Mouse (Mus musculus): ENCODE data around the gene Tbc1d7. TPM values are rescaled to one million over a fixed set of nuclear protein-coding genes. Genes with fewer than 3 reads are reported as not detected.

Tbc1d7 gene
- polyA plus RNA-seq, 1 experiment from 2014 or later, result 28.9 TPM

- Histone ChIP-seq H3K9me3 (ENCODE audit: control insufficient read depth, low read length) (no peaks in the 10 kb centered on the region), H3K27me3 (replicated peaks; ENCODE audit: control insufficient read depth, insufficient read depth, low read length) (no peaks in the 10 kb centered on the region; the same call in 1 of the 2 replicates), H3K9ac (ENCODE audit: low read depth, low read length) (no peak overlapping the region), H3K36me3 (ENCODE audit: control insufficient read depth, insufficient read depth, low read length) (no peaks in the 10 kb centered on the region), H3K4me3 (ENCODE audit: low read depth, low read length) (no peak overlapping the region), H3K4me1 (replicated peaks; ENCODE audit: control insufficient read depth, insufficient read depth, low read length) (peaks cover 8% of the 10 kb centered on the region), H3K4me2 (no peak overlapping the region), H3K27ac (ENCODE audit: low read depth, low read length) (no peak overlapping the region)
- DNase-seq (ENCODE audit: low spot score) (no peak), ATAC-seq (replicated peaks; ENCODE audit: low FRiP score) (0 out of 2 replicates have a peak, but pooled peaks have one; percentile 5)
- 85% methylated on average over 22 of the region's 22 CpGs for WGBS
These were observed 29.2 kb upstream of the Tbc1d7 start for GRCm38 (mm10) chr13:43200473-43200872.

- Histone ChIP-seq H3K36me3 (ENCODE audit: control insufficient read depth, insufficient read depth, low read length) (no peaks in the 10 kb centered on the region), H3K4me1 (replicated peaks; ENCODE audit: control insufficient read depth, insufficient read depth, low read length) (peaks cover 8% of the 10 kb centered on the region), H3K27ac (ENCODE audit: low read depth, low read length) (no peak overlapping the region), H3K27me3 (replicated peaks; ENCODE audit: control insufficient read depth, insufficient read depth, low read length) (peaks cover 5% of the 10 kb centered on the region), H3K4me2 (no peak overlapping the region), H3K4me3 (ENCODE audit: low read depth, low read length) (no peak overlapping the region), H3K9ac (ENCODE audit: low read depth, low read length) (no peak overlapping the region), H3K9me3 (ENCODE audit: control insufficient read depth, low read length) (no peaks in the 10 kb centered on the region)
- ATAC-seq (replicated peaks; ENCODE audit: low FRiP score), result no peak; the same call in 1 of the 2 replicates
- no peak for DNase-seq (ENCODE audit: low spot score)
- 58% methylated on average over 5 of the region's 5 CpGs for WGBS
These were observed 28.4 kb upstream of the Tbc1d7 start for GRCm38 (mm10) chr13:43199749-43200148.

- 88% methylated on average over 7 of the region's 7 CpGs for WGBS
- no peak overlapping the region for H3K27ac ChIP-seq (ENCODE audit: low read depth, low read length)
- H3K4me2 ChIP-seq, result no peak overlapping the region
- peaks cover 8% of the 10 kb centered on the region for H3K4me1 ChIP-seq (replicated peaks; ENCODE audit: control insufficient read depth, insufficient read depth, low read length)
- ATAC-seq (replicated peaks; ENCODE audit: low FRiP score) (no peak), DNase-seq (ENCODE audit: low spot score) (no peak)
- H3K4me3 ChIP-seq (ENCODE audit: low read depth, low read length), result no peak overlapping the region
- no peaks in the 10 kb centered on the region for H3K36me3 ChIP-seq (ENCODE audit: control insufficient read depth, insufficient read depth, low read length)
- H3K9me3 ChIP-seq (ENCODE audit: control insufficient read depth, low read length), result no peaks in the 10 kb centered on the region
- peaks cover 8% of the 10 kb centered on the region for H3K27me3 ChIP-seq (replicated peaks; ENCODE audit: control insufficient read depth, insufficient read depth, low read length)
- no peak overlapping the region for H3K9ac ChIP-seq (ENCODE audit: low read depth, low read length)
These were observed 28.0 kb upstream of the Tbc1d7 start for GRCm38 (mm10) chr13:43199282-43199681.

GRCm38 (mm10) chr13:43197187-43197586, 25.9 kb upstream of the Tbc1d7 start:
- H3K4me1 ChIP-seq (replicated peaks; ENCODE audit: control insufficient read depth, insufficient read depth, low read length), result peaks cover 26% of the 10 kb centered on the region
- H3K36me3 ChIP-seq (ENCODE audit: control insufficient read depth, insufficient read depth, low read length), result no peaks in the 10 kb centered on the region
- 55% methylated on average over 6 of the region's 6 CpGs for WGBS
- no peaks in the 10 kb centered on the region for H3K9me3 ChIP-seq (ENCODE audit: control insufficient read depth, low read length)
- H3K9ac ChIP-seq (ENCODE audit: low read depth, low read length), result no peak overlapping the region
- H3K4me3 ChIP-seq (ENCODE audit: low read depth, low read length), result no peak overlapping the region
- H3K27ac ChIP-seq (ENCODE audit: low read depth, low read length), result no peak overlapping the region
- DNase-seq (ENCODE audit: low spot score) (no peak), ATAC-seq (replicated peaks; ENCODE audit: low FRiP score) (no peak)
- no peak overlapping the region for H3K4me2 ChIP-seq
- H3K27me3 ChIP-seq (replicated peaks; ENCODE audit: control insufficient read depth, insufficient read depth, low read length), result peaks cover 11% of the 10 kb centered on the region

GRCm38 (mm10) chr13:43196000-43196399, 24.7 kb upstream of the Tbc1d7 start:
- Histone ChIP-seq H3K36me3 (ENCODE audit: control insufficient read depth, insufficient read depth, low read length) (no peaks in the 10 kb centered on the region), H3K4me3 (ENCODE audit: low read depth, low read length) (no peak overlapping the region), H3K9ac (ENCODE audit: low read depth, low read length) (no peak overlapping the region), H3K27ac (ENCODE audit: low read depth, low read length) (no peak overlapping the region), H3K9me3 (ENCODE audit: control insufficient read depth, low read length) (no peaks in the 10 kb centered on the region), H3K4me2 (no peak overlapping the region), H3K4me1 (replicated peaks; ENCODE audit: control insufficient read depth, insufficient read depth, low read length) (peaks cover 37% of the 10 kb centered on the region), H3K27me3 (replicated peaks; ENCODE audit: control insufficient read depth, insufficient read depth, low read length) (peaks cover 14% of the 10 kb centered on the region)
- WGBS, result 10% methylated on average over 7 of the region's 7 CpGs
- DNase-seq (ENCODE audit: low spot score), result no peak
- ATAC-seq (replicated peaks; ENCODE audit: low FRiP score), result no peak

- DNase-seq (ENCODE audit: low spot score) (no peak), ATAC-seq (replicated peaks; ENCODE audit: low FRiP score) (no peak)
- Histone ChIP-seq H3K9ac (ENCODE audit: low read depth, low read length) (no peak overlapping the region), H3K27ac (ENCODE audit: low read depth, low read length) (no peak overlapping the region), H3K36me3 (ENCODE audit: control insufficient read depth, insufficient read depth, low read length) (no peaks in the 10 kb centered on the region), H3K4me3 (ENCODE audit: low read depth, low read length) (no peak overlapping the region), H3K9me3 (ENCODE audit: control insufficient read depth, low read length) (no peaks in the 10 kb centered on the region), H3K4me2 (no peak overlapping the region), H3K27me3 (replicated peaks; ENCODE audit: control insufficient read depth, insufficient read depth, low read length) (peaks cover 18% of the 10 kb centered on the region), H3K4me1 (replicated peaks; ENCODE audit: control insufficient read depth, insufficient read depth, low read length) (peaks cover 37% of the 10 kb centered on the region)
- 83% methylated on average over 8 of the region's 8 CpGs for WGBS
These were observed 22.6 kb upstream of the Tbc1d7 start for GRCm38 (mm10) chr13:43193932-43194331.

- no peaks in the 10 kb centered on the region for H3K36me3 ChIP-seq (ENCODE audit: control insufficient read depth, insufficient read depth, low read length)
- H3K4me3 ChIP-seq (ENCODE audit: low read depth, low read length), result no peak overlapping the region
- H3K4me2 ChIP-seq, result peak overlapping the region; percentile 33
- H3K4me1 ChIP-seq (replicated peaks; ENCODE audit: control insufficient read depth, insufficient read depth, low read length), result peaks cover 37% of the 10 kb centered on the region
- no peak overlapping the region for H3K9ac ChIP-seq (ENCODE audit: low read depth, low read length)
- DNase-seq (ENCODE audit: low spot score) (no peak), ATAC-seq (replicated peaks; ENCODE audit: low FRiP score) (peak; percentile 80)
- 4% methylated on average over 7 of the region's 7 CpGs for WGBS
- peaks cover 18% of the 10 kb centered on the region for H3K27me3 ChIP-seq (replicated peaks; ENCODE audit: control insufficient read depth, insufficient read depth, low read length)
- no peak overlapping the region for H3K27ac ChIP-seq (ENCODE audit: low read depth, low read length)
- H3K9me3 ChIP-seq (ENCODE audit: control insufficient read depth, low read length), result no peaks in the 10 kb centered on the region
These were observed 22.0 kb upstream of the Tbc1d7 start for GRCm38 (mm10) chr13:43193266-43193665.

GRCm38 (mm10) chr13:43191741-43192192, 20.5 kb upstream of the Tbc1d7 start:
- H3K27ac ChIP-seq (ENCODE audit: low read depth, low read length), result no peak overlapping the region

GRCm38 (mm10) chr13:43191290-43191689, 20.0 kb upstream of the Tbc1d7 start:
- ATAC-seq (replicated peaks; ENCODE audit: low FRiP score), result no peak
- Histone ChIP-seq H3K27ac (ENCODE audit: low read depth, low read length) (no peak overlapping the region), H3K9me3 (ENCODE audit: control insufficient read depth, low read length) (no peaks in the 10 kb centered on the region), H3K36me3 (ENCODE audit: control insufficient read depth, insufficient read depth, low read length) (no peaks in the 10 kb centered on the region), H3K27me3 (replicated peaks; ENCODE audit: control insufficient read depth, insufficient read depth, low read length) (peaks cover 18% of the 10 kb centered on the region), H3K4me2 (peak overlapping the region; percentile 52), H3K9ac (ENCODE audit: low read depth, low read length) (no peak overlapping the region), H3K4me3 (ENCODE audit: low read depth, low read length) (no peak overlapping the region), H3K4me1 (replicated peaks; ENCODE audit: control insufficient read depth, insufficient read depth, low read length) (peaks cover 34% of the 10 kb centered on the region)
- DNase-seq (ENCODE audit: low spot score), result no peak
- WGBS, result 27% methylated on average over 1 of the region's 2 CpGs

More at GRCm38 (mm10) chr13:43191741-43192192, 20.5 kb upstream of the Tbc1d7 start:
- no peak overlapping the region for H3K9ac ChIP-seq (ENCODE audit: low read depth, low read length)
- H3K4me2 ChIP-seq, result peak overlapping the region; percentile 52
- no peaks in the 10 kb centered on the region for H3K9me3 ChIP-seq (ENCODE audit: control insufficient read depth, low read length)
- WGBS, result 4% methylated on average over 14 of the region's 14 CpGs
- peaks cover 34% of the 10 kb centered on the region for H3K4me1 ChIP-seq (replicated peaks; ENCODE audit: control insufficient read depth, insufficient read depth, low read length)
- ATAC-seq (replicated peaks; ENCODE audit: low FRiP score) (peak; percentile 79), DNase-seq (ENCODE audit: low spot score) (peak; percentile 66)
- peaks cover 18% of the 10 kb centered on the region for H3K27me3 ChIP-seq (replicated peaks; ENCODE audit: control insufficient read depth, insufficient read depth, low read length)
- H3K36me3 ChIP-seq (ENCODE audit: control insufficient read depth, insufficient read depth, low read length), result no peaks in the 10 kb centered on the region
- H3K4me3 ChIP-seq (ENCODE audit: low read depth, low read length), result no peak overlapping the region
